Mouse (Mus musculus) neural tube, embryonic 10.5 days (tissue): ENCODE results near the gene Col15a1.

ENCODE experiments used
- DNase-seq: peaks from one replicate; pipeline ENCODE4 v3.0.0-alpha.2; 2017; ENCODE audit warnings: low spot score; ENCODE audit errors: extremely low spot score

The Col15a1 gene

DNA sequence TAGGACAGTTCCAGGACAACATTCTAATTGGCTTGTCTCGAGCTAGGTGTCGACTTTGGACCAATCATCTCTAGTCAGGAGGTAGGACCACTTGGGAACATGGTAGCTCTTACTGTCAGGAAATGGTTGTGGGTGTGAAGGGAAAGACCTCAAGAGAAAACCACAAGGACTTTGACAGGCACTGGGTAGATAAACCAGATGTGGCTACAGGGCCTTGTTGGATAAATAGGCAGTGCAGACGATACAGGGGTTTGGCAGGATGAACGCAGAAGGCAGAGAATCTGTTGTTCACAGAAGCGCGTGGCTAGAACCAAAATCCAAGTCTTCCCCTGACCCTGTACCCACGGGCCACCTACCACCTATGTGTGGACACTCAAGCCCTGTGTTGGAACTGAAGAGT, 94.6 kb downstream of the Col15a1 start:
- DNase-seq, result no peak

DNA sequence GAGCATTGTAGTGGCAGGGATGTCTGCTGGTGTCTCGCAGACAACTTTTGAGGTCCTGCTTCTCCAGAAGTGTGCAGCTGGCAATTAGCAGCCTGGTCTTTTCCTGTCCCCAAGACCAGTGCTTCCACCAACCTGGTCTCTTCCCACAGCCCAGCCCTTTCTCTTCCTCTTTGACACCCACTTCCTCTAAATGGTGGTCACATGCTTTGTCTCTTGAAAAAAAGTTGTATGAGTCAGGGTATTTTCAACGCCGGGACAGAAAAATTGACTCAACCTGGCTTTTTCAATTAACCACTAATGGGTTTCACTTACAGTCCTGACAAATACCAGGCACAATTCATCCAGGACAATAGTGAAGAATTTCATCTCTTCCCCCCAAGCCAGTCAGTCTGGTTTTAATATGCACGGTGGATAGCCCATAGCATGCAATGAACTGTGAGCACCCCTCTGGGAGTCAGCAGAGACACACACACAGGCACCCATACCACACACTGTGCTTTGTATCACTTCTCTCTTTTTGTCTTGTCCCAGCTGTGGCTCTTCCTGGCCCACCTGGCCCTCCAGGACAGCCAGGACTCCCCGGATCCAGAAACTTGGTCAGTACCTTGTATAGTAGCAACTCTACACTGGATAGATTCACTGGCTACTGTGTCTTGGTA, 95.5 kb downstream of the Col15a1 start:
- DNase-seq, result no peak

DNA sequence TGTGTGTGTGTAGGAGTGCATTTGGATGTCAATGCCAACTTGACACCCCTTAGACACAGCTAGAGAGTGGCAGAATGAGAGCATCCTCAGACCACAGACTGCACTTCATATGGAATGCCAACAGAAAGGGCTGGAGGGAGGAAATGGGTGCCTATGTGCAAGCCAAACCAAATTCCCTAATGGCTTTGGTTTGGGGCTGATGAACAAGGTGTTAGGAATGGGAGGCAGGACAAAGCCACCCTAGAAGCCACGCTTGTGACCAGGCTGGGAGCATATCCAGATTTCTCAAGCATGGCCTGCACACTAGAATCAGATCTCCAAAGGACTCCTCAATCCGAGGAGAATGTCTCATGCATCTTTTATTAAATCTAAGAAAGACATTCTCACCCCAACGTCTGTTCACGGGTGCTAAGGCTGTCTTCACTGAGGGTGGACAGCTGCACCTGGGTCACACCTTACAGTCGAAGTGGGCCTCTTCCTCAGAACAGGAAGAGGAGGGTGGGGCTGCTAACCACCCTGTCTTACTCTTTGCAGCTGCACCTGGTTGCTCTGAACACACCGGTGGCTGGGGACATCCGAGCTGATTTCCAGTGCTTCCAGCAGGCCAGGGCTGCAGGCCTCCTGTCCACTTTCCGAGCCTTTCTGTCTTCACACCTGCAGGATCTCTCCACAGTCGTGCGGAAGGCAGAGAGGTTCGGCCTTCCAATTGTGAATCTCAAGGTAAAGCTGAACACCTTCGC, 102.1 kb downstream of the Col15a1 start:
- no peak for DNase-seq

DNA sequence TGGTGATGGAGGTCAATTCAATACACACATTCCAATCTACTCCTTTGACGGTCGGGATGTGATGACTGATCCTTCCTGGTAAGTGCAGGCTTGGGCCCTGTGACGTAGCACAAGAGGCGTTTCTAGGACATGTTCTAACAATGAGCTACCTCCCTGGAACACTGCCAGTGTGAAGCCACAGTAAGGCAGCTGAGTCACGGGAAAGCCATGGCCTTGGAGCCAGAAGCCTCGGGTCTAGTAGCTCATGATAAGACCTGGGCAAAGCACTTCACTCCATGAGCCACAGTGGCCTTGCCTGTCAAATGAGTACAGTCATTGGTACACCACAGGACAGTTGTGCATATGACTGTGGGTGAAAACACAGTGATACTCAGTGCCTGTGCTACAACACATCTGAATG, 102.9 kb downstream of the Col15a1 start:
- DNase-seq, result no peak

DNA sequence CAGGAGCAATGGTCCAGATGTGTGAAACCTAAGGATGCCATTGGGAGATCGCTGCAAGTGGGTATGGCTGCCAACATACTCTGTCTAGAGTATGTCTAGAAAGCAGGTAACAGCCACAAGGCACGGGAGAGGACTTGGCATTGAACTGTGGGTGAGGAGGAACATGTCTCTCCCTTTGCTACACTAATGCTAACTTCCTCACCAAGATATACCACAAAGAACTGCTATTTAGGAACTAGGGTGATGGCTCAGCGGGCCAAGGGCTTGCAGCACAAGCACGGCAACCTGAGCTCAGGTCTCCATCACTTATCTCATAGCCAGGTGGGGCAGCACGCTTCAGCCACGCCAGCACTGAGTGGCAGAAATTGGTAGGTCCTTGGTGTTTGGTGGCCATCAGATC, 103.5 kb downstream of the Col15a1 start:
- DNase-seq, result no peak

DNA sequence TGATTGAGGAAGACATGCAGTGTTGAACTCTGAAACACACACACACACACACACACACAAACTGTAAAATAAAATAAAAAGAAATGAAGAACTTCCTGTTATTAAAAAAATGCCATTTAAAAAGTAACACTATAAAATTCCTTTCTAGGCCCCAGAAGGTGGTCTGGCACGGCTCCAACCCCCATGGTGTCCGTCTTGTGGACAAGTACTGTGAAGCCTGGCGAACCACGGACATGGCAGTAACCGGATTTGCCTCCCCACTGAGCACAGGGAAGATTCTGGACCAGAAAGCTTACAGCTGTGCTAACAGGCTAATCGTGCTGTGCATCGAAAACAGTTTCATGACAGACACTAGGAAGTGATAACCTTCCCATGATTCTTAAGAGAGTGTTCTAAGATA, 104.0 kb downstream of the Col15a1 start:
- DNase-seq, result no peak

DNA sequence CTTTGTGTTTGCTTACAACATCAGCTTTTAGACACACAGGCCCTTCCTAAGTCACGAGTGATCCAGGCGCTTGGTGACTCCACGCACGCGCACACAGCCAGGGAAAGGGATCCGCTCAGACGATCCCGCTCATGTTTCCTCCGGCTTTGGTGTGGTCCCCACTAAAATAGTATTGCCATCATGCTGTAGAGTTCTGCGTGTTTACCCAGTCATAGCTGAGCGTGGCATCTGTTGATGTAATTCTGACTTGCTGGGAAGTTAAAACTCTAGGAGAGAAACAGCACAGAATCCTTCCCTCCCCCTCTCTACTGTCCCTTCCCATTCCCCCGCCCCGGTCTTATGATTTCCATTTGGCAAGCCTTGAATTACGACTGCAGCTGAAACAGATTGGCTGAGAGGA, 104.7 kb downstream of the Col15a1 start:
- no peak for DNase-seq

DNA sequence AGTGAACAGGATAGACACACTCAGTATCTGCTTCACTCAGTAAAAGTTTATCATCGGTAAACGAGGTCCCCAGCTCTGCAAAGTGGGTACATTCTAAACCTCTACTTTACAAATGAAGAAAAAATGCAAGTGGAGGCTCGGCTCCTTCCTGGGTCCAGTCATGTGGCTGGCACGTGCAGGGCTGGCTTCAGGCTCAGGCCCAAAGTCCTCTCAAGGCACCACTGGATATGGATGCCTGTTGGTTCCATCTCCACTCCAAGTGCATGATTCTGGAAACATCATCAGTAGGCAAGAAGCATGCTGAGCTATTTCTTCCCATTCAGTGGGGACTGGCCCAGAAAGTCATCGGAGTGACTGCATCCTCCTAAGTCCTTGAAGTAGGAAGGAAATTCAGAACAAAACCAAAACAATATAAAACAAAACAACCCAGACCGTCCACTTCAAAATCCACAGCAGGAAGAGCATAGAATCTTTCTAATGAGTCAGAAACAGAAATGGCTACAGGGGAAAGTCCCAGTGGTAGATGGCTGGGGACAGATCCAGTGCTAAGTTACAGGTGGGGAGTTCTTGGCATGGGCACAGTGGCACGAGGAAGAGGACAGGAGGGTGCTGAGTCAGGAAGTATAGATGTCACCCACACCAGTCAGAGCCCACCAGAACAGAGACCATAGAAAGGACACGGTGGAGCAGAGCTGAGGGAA, 105.9 kb downstream of the Col15a1 start:
- no peak for DNase-seq

DNA sequence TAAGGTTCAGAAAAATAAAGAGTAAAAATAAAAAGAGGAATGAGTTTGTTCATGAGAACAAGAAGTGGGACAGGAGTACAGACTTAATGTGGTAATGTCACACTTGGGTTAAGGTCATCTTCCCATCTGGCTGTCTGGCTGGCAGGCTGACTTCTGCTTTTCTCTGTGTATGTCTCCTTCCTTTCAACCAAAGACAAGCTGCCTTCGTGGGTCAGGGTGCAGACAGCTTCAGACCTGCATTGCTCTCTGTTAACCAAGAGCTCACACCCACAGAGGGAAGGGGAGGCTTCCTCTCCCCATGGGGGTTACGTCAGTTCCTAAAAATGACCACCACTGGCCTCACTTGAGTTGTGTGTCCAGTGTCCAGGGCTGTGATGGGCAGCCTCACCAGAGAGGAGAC, 107.5 kb downstream of the Col15a1 start:
- no peak for DNase-seq

DNA sequence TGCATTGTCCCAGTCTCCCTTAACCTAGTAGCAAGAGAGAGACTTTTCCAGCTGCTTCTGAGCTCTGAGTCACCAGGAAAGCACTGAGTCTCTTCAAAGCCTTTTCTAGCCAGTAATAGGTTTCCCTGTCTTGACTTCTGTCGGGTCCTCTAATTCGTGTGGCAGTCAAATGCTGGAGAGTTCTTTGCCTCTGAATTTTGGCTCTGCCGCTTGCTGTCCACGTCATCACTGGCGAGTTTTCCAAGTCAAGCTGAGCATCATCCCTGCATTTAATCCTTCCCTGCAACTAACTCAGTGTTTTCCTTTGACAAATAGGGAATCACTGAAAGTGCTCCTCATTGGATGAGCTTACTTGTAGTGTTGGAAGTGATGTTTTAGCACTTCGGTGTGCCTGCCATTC, 108.5 kb downstream of the Col15a1 start:
- no peak for DNase-seq

DNA sequence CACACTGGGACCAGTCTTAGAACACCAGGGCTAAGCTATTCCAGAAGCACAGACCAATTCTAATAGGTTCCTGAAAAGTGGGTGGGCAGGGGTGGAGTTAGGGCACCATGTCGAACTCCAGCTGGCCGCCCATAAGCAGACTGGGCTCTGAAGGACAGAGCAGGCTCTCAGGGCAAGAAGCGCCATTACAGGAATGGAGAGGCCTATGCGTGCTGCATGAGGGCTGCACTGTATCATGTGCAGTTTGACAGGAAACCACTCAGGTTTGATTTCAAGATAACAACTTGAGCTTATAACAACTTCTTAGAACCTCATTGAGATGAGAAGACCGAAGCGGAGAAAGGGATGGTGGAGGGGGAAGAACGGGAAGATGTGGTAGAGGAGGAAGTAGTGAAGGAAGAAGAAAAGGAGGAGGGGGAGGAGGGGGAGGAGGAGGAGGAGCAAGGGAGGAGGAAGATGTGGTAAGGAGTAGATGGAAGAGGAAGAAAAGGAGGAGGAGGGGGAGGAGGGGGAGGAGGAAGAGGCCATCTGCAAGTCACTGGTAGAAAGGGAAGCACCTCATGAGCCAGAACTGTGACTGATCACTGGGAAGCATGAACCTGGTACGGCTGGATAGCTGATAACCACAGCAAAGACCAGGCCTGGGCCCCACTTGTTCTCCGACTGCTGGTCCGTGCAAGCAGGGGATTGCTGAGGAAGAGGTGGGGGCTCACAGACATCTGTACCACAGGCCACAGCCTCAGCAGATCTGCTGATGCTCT, 111.8 kb downstream of the Col15a1 start:
- no peak for DNase-seq

DNA sequence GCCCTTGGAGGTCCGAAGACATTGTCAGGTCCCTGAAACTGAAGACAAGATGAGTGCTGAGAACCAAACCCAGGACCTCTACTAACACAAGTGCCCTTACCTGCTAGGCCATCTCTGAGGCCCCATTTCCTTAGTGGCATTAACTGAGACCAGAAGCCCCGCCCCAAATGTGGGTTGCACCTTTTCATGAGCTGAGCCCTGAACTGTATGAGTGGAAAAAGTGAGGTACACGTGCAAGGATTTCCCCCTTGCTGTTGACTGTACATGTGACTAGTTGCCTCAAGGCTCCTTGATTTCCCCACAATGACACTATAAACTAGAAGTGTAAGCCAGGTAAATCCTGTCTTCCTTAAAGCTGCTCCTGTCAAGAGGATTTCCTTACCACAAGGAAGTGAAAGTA, 114.4 kb downstream of the Col15a1 start:
- no peak for DNase-seq

DNA sequence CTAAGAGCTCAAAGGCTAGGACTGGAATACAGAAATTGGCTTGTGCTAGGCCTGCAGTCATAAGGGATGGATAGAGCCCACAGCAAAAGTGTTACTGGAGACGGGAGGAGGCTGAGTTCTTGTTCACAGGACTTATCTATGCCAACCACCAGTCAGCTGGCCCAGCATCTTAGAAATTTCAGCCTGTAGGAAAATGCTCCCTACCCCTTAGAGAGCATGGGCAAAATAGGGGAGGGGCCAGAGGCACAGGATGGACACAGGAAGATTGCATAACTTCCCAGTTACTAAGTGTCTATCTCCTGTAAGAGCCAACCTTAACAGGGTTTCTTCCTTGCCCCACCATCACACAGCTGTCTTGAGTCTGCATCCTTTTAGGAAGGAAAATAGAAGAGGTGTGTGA, 116.2 kb downstream of the Col15a1 start:
- DNase-seq, result no peak

DNA sequence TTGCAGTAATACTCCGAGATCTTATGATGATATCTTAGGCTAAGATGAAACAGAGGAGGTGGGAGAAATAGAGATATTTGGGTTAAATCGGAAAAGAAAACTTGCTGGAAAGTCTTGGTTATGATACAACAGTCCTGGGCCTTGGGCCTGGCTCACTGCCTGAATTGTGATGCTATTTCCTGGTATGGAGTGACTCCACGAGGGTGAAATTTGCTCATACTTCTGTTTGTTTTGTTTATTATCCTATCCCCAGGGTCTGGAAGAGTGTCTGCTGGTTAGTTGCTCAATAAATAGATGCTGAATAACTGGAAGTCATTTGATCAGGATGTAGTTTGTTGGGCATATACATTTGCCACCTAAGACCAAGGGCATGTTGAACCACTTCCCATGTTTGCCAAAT, 119.8 kb downstream of the Col15a1 start:
- DNase-seq, result no peak

DNA sequence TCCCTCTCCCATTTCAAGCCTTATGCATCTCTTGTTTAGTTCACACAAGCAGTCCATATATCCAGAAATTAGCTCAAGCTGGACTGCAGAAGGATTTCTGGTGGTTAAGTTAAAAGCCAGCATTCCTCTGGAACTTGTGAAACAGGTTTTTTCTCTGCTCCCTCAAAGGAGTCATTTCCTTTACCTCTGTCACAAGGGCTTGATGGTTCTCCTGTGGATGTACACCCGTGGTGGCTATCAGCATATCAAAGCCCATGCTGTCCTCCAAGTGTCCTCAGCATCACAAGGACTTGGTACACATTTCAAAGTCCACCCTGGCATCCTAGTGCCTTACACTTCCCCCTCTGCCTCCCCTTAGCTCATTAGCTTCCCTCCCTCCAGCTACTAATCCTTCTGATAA, 121.3 kb downstream of the Col15a1 start:
- DNase-seq, result no peak

DNA sequence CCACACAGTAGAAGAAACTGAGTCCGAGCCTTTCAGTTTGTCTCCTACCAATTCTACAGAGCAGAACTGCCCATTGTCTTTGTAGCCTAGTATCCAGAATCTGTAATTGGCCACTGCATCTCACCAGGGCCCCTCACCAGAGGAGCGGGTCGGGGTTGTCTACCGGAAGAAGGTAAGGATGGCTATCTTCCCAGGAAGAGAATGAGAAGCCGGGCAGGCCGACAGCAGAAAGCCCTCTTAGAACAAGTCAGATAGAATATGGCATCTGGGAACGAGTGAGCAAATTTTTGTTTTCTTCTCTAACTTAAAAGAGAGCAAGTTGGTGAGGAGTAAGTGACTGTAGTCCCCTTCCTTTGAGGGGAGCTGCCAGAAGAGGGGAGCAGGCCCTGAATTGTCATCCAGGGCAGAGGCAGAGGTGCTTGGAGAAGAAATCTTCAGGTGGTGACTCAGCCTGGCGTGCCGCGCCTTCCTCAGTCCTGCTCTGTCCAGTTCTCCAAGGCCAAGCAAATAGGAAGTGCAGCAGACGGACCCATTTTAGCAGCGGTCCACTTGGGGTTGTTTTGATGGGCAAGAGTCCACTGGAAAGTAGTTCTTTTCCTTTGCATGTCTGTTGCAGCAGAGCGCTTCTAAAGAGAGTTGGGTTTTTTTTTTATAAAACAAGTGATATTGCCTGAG, 122.6 kb downstream of the Col15a1 start:
- no peak for DNase-seq

DNA sequence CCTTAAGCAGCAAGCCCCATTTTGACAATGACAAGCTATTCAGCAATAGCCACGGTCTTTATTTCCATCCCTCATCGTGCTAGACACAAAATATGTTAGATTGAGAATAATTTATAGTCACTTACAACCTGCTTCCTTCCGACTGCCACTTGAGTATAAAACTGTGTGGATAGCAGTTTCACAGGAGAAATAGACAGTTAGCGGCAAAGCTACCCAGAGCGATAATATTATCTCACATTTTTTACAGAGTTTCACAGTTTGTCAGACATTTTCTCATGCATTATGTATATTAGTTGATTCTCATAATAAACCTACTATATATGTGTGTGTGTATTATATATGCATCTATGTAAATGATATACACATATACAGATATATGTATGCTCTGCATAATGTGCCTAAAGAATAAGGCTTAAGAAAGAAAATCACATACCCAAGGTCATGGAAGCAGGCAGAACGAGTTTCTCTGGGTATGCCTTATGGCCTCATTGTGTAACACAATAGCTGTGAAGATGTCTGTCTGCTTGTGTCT, 124.9 kb downstream of the Col15a1 start:
- DNase-seq, result no peak

DNA sequence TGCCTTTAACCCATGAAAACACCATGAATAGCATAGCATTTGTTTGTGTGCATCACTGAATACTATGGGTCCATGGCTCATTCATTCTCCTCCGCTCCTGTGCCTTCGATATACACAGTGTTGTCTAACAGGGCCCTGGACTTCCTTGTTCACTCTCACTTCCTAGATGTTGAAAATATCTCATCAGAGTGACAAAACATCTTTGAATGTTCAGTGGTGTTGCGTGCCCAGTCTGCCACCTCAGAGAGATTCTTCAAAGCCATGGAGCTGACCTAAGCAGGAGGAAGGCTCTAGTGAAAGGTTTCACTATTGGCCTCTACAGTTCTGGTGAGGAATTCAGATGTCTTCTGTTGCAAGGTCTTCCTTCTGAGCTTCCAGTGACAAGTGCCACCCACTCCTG, 125.6 kb downstream of the Col15a1 start:
- DNase-seq, result no peak

DNA sequence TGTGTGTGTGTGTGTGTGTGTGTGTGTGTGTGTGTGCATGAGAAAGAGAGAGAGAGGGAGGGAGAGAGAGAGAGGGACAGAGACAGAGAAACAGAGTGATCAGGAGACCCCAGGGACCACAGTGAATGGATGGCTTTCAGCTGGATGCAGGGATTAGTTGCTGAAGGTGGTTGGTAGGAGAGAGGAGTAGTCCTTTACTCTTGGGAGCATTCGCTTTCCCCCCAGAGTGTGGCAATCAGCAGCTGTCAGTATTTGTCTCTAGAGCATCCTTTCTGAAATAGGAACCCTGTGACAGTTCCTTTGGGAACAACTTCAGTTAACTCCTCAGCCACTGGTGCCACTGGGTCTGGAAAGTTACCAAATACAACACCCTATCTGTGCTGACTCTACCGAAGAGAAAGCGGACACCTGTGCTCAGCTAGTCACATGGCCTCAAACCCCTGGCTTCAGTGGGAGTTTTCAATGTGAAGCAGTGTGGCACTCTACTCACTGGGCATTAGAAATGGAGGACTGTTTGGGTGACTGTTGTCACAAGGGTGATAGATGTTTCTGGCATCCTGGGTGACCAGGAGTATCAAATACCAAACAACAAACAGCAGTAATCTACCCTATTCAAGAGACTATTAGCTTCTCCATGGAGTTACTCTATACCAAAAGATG, 129.1 kb downstream of the Col15a1 start:
- DNase-seq, result no peak

DNA sequence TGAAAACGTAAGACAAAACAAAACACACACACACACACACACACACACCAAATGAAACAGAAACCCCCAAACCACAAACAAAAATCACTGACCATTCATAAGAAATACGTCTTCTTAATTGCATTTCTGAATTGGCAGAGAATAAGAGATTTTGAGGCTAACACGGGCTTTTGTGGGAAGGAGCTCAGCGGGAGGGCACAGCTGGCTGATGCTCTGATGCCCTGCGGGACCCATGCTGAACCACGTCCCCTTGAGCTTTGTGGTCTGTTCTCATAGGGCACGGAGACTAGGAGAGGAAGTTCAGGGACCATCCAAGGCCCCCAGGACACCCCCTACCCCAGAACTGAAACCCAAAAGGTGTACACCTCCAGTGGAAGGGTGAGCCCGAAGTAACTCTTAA, 134.7 kb downstream of the Col15a1 start:
- DNase-seq, result no peak

DNA sequence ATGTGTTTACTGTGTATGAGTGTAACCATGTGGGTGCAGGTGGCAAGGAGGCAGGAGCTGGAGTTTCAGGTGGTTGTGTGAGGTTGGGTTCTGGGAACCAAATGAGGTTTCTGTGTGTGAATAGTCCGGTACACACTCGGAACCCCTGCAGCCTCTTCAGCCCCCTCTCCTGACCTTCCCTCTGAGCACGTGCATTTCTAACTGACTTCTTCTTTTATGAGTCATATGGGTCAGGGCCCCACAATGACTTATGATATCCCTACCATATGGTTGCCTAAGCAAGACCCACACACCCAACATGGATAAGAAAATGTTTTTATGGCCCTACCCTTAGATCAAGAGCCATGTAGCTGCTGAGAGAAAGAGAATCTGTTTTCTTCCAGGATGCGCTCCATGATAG, 139.1 kb downstream of the Col15a1 start:
- DNase-seq, result no peak
